Mouse (Mus musculus): Measurements from ENCODE around the gene Frmd8. TPM values are rescaled to one million over a fixed set of nuclear protein-coding genes. Genes with fewer than 3 reads are reported as not detected.
A peak's percentile ranks its signal among the peaks of the same experiment; 100 is the strongest.

Frmd8 gene
- total RNA-seq (2021) = 10 to 100 TPM; 35.5 to 52.6 TPM
- long read RNA-seq, experiment 1, full-length matches to known transcripts = 52 of 84 reads
- long read RNA-seq, experiment 1, partial matches to known transcripts = 20 of 84 reads
- long read RNA-seq, experiment 1, other reads (novel, unspliced or antisense) = 12 of 84 reads
- long read RNA-seq, experiment 2, full-length matches to known transcripts = 24 of 30 reads
- long read RNA-seq, experiment 2, partial matches to known transcripts = 2 of 30 reads
- long read RNA-seq, experiment 2, other reads (novel, unspliced or antisense) = 4 of 30 reads

GRCm38 (mm10) chr19:5874969-5875480 lies at the start of gene Frmd8:
Frmd8 (minus strand) TSS chr19:5875274.
- peak; percentile 95 to 97 for DNase-seq

- peak; percentile 98 to 99 for DNase-seq
These were observed 49.6 kb upstream of the Frmd8 start, which contains the start of gene Cdc42ep2 for GRCm38 (mm10) chr19:5924713-5925093. Cdc42ep2 (minus strand) TSS chr19:5924816.

- DNase-seq = peak; percentile 90 to 93
These were observed 49.1 kb upstream of the Frmd8 start for GRCm38 (mm10) chr19:5923990-5924712.

GRCm38 (mm10) chr19:5922963-5923362 lies 47.9 kb upstream of the Frmd8 start:
- no peak for DNase-seq

- DNase-seq = no peak
These were observed 47.3 kb upstream of the Frmd8 start for GRCm38 (mm10) chr19:5922119-5922942.

GRCm38 (mm10) chr19:5921715-5922114 lies 46.6 kb upstream of the Frmd8 start:
- peak; percentile 38 to 47 for DNase-seq

- DNase-seq = no peak
These were observed 38.1 kb upstream of the Frmd8 start, which contains the start of gene Dpf2 for GRCm38 (mm10) chr19:5913007-5913719. Dpf2 (minus strand) TSS chr19:5913010.

GRCm38 (mm10) chr19:5912103-5913006 lies 37.3 kb upstream of the Frmd8 start:
- DNase-seq = peak; percentile 99 to 100

GRCm38 (mm10) chr19:5911430-5912102 lies 36.5 kb upstream of the Frmd8 start:
- DNase-seq = no peak

- DNase-seq = no peak
These were observed 35.1 kb upstream of the Frmd8 start for GRCm38 (mm10) chr19:5910221-5910620.

- DNase-seq = no peak
These were observed 32.2 kb upstream of the Frmd8 start for GRCm38 (mm10) chr19:5907275-5907674.

- peak; percentile 94 to 95 for DNase-seq
These were observed 19.1 kb upstream of the Frmd8 start, which contains the start of gene Tigd3 for GRCm38 (mm10) chr19:5894002-5894678. Tigd3 (minus strand) TSS chr19:5894149.

- DNase-seq = no peak
These were observed 18.4 kb upstream of the Frmd8 start for GRCm38 (mm10) chr19:5893282-5894001.

GRCm38 (mm10) chr19:5892735-5893134 lies 17.7 kb upstream of the Frmd8 start:
- DNase-seq = no peak

GRCm38 (mm10) chr19:5892262-5892661 lies 17.2 kb upstream of the Frmd8 start:
- no peak for DNase-seq

- no peak for DNase-seq
These were observed 16.6 kb upstream of the Frmd8 start for GRCm38 (mm10) chr19:5891521-5892258.

- no peak for DNase-seq
These were observed 14.1 kb upstream of the Frmd8 start for GRCm38 (mm10) chr19:5889211-5889610.
